Mouse (Mus musculus): ENCODE results near the gene Trp73. TPM values are rescaled to one million over a fixed set of nuclear protein-coding genes. Genes with fewer than 3 reads are reported as not detected.

The Trp73 gene
- polyA plus RNA-seq, 1 experiment from 2014 or later: 0.75 TPM

GRCm38 (mm10) chr4:154141009-154141867 is 1.2 kb upstream of the Trp73 start:
- no peak for ATAC-seq (ENCODE audit: insufficient number of reproducible peaks, low FRiP score, low TSS enrichment, low read depth)
- Histone ChIP-seq H3K9me3 (ENCODE audit: control insufficient read depth, low read length) (no peaks in the 10 kb centered on the region), H3K9ac (ENCODE audit: low read length) (no peak overlapping the region), H3K4me1 (ENCODE audit: control insufficient read depth, insufficient read depth, low read length) (peaks cover 13% of the 10 kb centered on the region; the same call in 1 of the 2 replicates), H3K27ac (replicated peaks; ENCODE audit: low read depth, low read length) (no peak overlapping the region), H3K36me3 (ENCODE audit: control insufficient read depth, insufficient read depth, low read length) (no peaks in the 10 kb centered on the region; the same call in 1 of the 2 replicates), H3K4me2 (ENCODE audit: low read depth, severe bottlenecking) (peak overlapping the region; percentile 4; the same call in 1 of the 2 replicates), H3K4me3 (ENCODE audit: low read depth, low read length) (peak overlapping the region; percentile 10; the same call in 1 of the 2 replicates), H3K27me3 (ENCODE audit: control insufficient read depth, insufficient read depth, low read length) (peaks cover 52% of the 10 kb centered on the region)
- DNase-seq (ENCODE audit: low spot score): peak; percentile 32
- WGBS: 1% methylated on average over 42 of the region's 42 CpGs

- peak; percentile 62 for DNase-seq (ENCODE audit: low spot score)
- Histone ChIP-seq H3K27ac (replicated peaks; ENCODE audit: low read depth, low read length) (no peak overlapping the region), H3K9ac (ENCODE audit: low read length) (peak overlapping the region; percentile 47), H3K9me3 (ENCODE audit: control insufficient read depth, low read length) (no peaks in the 10 kb centered on the region), H3K4me1 (ENCODE audit: control insufficient read depth, insufficient read depth, low read length) (peaks cover 13% of the 10 kb centered on the region; the same call in 1 of the 2 replicates), H3K36me3 (ENCODE audit: control insufficient read depth, insufficient read depth, low read length) (no peaks in the 10 kb centered on the region), H3K4me2 (ENCODE audit: low read depth, severe bottlenecking) (peak overlapping the region; percentile 78), H3K4me3 (ENCODE audit: low read depth, low read length) (peak overlapping the region; percentile 38), H3K27me3 (ENCODE audit: control insufficient read depth, insufficient read depth, low read length) (peaks cover 57% of the 10 kb centered on the region)
- no peak for ATAC-seq (ENCODE audit: insufficient number of reproducible peaks, low FRiP score, low TSS enrichment, low read depth)
- 2% methylated on average over 37 of the region's 46 CpGs for WGBS
These were observed 403 bp upstream of the Trp73 start for GRCm38 (mm10) chr4:154140213-154141008.

- no peaks in the 10 kb centered on the region for H3K9me3 ChIP-seq (ENCODE audit: control insufficient read depth, low read length)
- H3K27ac ChIP-seq (replicated peaks; ENCODE audit: low read depth, low read length): no peak overlapping the region
- WGBS: under 1% methylated on average over 47 of the region's 59 CpGs
- ATAC-seq (ENCODE audit: insufficient number of reproducible peaks, low FRiP score, low TSS enrichment, low read depth) (no peak), DNase-seq (ENCODE audit: low spot score) (peak; percentile 59)
- H3K4me3 ChIP-seq (ENCODE audit: low read depth, low read length): peak overlapping the region; percentile 38
- peak overlapping the region; percentile 47 for H3K9ac ChIP-seq (ENCODE audit: low read length)
- H3K4me2 ChIP-seq (ENCODE audit: low read depth, severe bottlenecking): peak overlapping the region; percentile 78
- H3K36me3 ChIP-seq (ENCODE audit: control insufficient read depth, insufficient read depth, low read length): no peaks in the 10 kb centered on the region
- peaks cover 13% of the 10 kb centered on the region; the same call in 1 of the 2 replicates for H3K4me1 ChIP-seq (ENCODE audit: control insufficient read depth, insufficient read depth, low read length)
- H3K27me3 ChIP-seq (ENCODE audit: control insufficient read depth, insufficient read depth, low read length): peaks cover 57% of the 10 kb centered on the region
These were observed 282 bp downstream of the Trp73 start for GRCm38 (mm10) chr4:154139671-154140181.

- no peak for ATAC-seq (ENCODE audit: insufficient number of reproducible peaks, low FRiP score, low TSS enrichment, low read depth)
- Histone ChIP-seq H3K27ac (replicated peaks; ENCODE audit: low read depth, low read length) (no peak overlapping the region), H3K36me3 (ENCODE audit: control insufficient read depth, insufficient read depth, low read length) (no peaks in the 10 kb centered on the region), H3K9me3 (ENCODE audit: control insufficient read depth, low read length) (no peaks in the 10 kb centered on the region), H3K4me1 (ENCODE audit: control insufficient read depth, insufficient read depth, low read length) (peaks cover 7% of the 10 kb centered on the region; the same call in 1 of the 2 replicates), H3K4me3 (ENCODE audit: low read depth, low read length) (no peak overlapping the region), H3K9ac (ENCODE audit: low read length) (no peak overlapping the region), H3K27me3 (ENCODE audit: control insufficient read depth, insufficient read depth, low read length) (peaks cover 59% of the 10 kb centered on the region), H3K4me2 (ENCODE audit: low read depth, severe bottlenecking) (no peak overlapping the region)
- WGBS: 62% methylated on average over 5 of the region's 5 CpGs
- no peak for DNase-seq (ENCODE audit: low spot score)
These were observed 2.9 kb downstream of the Trp73 start for GRCm38 (mm10) chr4:154137139-154137538.

- peaks cover 2% of the 10 kb centered on the region; the same call in 1 of the 2 replicates for H3K4me1 ChIP-seq (ENCODE audit: control insufficient read depth, insufficient read depth, low read length)
- no peak overlapping the region for H3K4me3 ChIP-seq (ENCODE audit: low read depth, low read length)
- DNase-seq (ENCODE audit: low spot score): no peak
- H3K27me3 ChIP-seq (ENCODE audit: control insufficient read depth, insufficient read depth, low read length): peaks cover 41% of the 10 kb centered on the region
- no peaks in the 10 kb centered on the region for H3K36me3 ChIP-seq (ENCODE audit: control insufficient read depth, insufficient read depth, low read length)
- H3K4me2 ChIP-seq (ENCODE audit: low read depth, severe bottlenecking): no peak overlapping the region
- no peak overlapping the region for H3K9ac ChIP-seq (ENCODE audit: low read length)
- 58% methylated on average over 4 of the region's 4 CpGs for WGBS
- H3K27ac ChIP-seq (replicated peaks; ENCODE audit: low read depth, low read length): no peak overlapping the region
- ATAC-seq (ENCODE audit: insufficient number of reproducible peaks, low FRiP score, low TSS enrichment, low read depth): 0 out of 2 replicates have a peak, but pooled peaks have one; percentile 31
- H3K9me3 ChIP-seq (ENCODE audit: control insufficient read depth, low read length): no peaks in the 10 kb centered on the region
These were observed 5.2 kb downstream of the Trp73 start for GRCm38 (mm10) chr4:154134803-154135202.

GRCm38 (mm10) chr4:154131894-154132293 is 8.1 kb downstream of the Trp73 start:
- H3K36me3 ChIP-seq (ENCODE audit: control insufficient read depth, insufficient read depth, low read length): no peaks in the 10 kb centered on the region
- DNase-seq (ENCODE audit: low spot score): no peak
- 79% methylated on average over 4 of the region's 4 CpGs for WGBS
- no peaks in the 10 kb centered on the region for H3K9me3 ChIP-seq (ENCODE audit: control insufficient read depth, low read length)
- H3K4me2 ChIP-seq (ENCODE audit: low read depth, severe bottlenecking): no peak overlapping the region
- H3K4me1 ChIP-seq (ENCODE audit: control insufficient read depth, insufficient read depth, low read length): no peaks in the 10 kb centered on the region
- no peak overlapping the region for H3K4me3 ChIP-seq (ENCODE audit: low read depth, low read length)
- H3K9ac ChIP-seq (ENCODE audit: low read length): no peak overlapping the region
- H3K27ac ChIP-seq (replicated peaks; ENCODE audit: low read depth, low read length): no peak overlapping the region
- no peak for ATAC-seq (ENCODE audit: insufficient number of reproducible peaks, low FRiP score, low TSS enrichment, low read depth)
- peaks cover 14% of the 10 kb centered on the region; the same call in 1 of the 2 replicates for H3K27me3 ChIP-seq (ENCODE audit: control insufficient read depth, insufficient read depth, low read length)

- no peaks in the 10 kb centered on the region for H3K9me3 ChIP-seq (ENCODE audit: control insufficient read depth, low read length)
- no peaks in the 10 kb centered on the region for H3K4me1 ChIP-seq (ENCODE audit: control insufficient read depth, insufficient read depth, low read length)
- no peak for ATAC-seq (ENCODE audit: insufficient number of reproducible peaks, low FRiP score, low TSS enrichment, low read depth)
- no peak overlapping the region for H3K4me3 ChIP-seq (ENCODE audit: low read depth, low read length)
- no peak overlapping the region for H3K4me2 ChIP-seq (ENCODE audit: low read depth, severe bottlenecking)
- H3K36me3 ChIP-seq (ENCODE audit: control insufficient read depth, insufficient read depth, low read length): no peaks in the 10 kb centered on the region
- 0 out of 2 replicates have a peak, but pooled peaks cover 2% of the 10 kb centered on the region for H3K27me3 ChIP-seq (ENCODE audit: control insufficient read depth, insufficient read depth, low read length)
- no peak overlapping the region for H3K9ac ChIP-seq (ENCODE audit: low read length)
- H3K27ac ChIP-seq (replicated peaks; ENCODE audit: low read depth, low read length): no peak overlapping the region
- DNase-seq (ENCODE audit: low spot score): no peak
These were observed 10.1 kb downstream of the Trp73 start for GRCm38 (mm10) chr4:154129950-154130349.

GRCm38 (mm10) chr4:154127273-154127672 is 12.7 kb downstream of the Trp73 start:
- WGBS: 78% methylated on average over 3 of the region's 3 CpGs
- H3K4me3 ChIP-seq (ENCODE audit: low read depth, low read length): no peak overlapping the region
- no peak for ATAC-seq (ENCODE audit: insufficient number of reproducible peaks, low FRiP score, low TSS enrichment, low read depth)

More at GRCm38 (mm10) chr4:154127273-154127672, 12.7 kb downstream of the Trp73 start:
- Histone ChIP-seq H3K9ac (ENCODE audit: low read length) (no peak overlapping the region), H3K9me3 (ENCODE audit: control insufficient read depth, low read length) (no peaks in the 10 kb centered on the region), H3K36me3 (ENCODE audit: control insufficient read depth, insufficient read depth, low read length) (no peaks in the 10 kb centered on the region), H3K4me1 (ENCODE audit: control insufficient read depth, insufficient read depth, low read length) (no peaks in the 10 kb centered on the region), H3K27ac (replicated peaks; ENCODE audit: low read depth, low read length) (no peak overlapping the region), H3K4me2 (ENCODE audit: low read depth, severe bottlenecking) (no peak overlapping the region), H3K27me3 (ENCODE audit: control insufficient read depth, insufficient read depth, low read length) (0 out of 2 replicates have a peak, but pooled peaks cover 3% of the 10 kb centered on the region)
- DNase-seq (ENCODE audit: low spot score): no peak

All from limb, embryonic 11.5 days (tissue).